Mouse (Mus musculus): ENCODE data around the gene Slc19a1. TPM values are rescaled to one million over a fixed set of nuclear protein-coding genes. Genes with fewer than 3 reads are reported as not detected.
A peak's percentile ranks its signal among the peaks of the same experiment; 100 is the strongest.

Gene Slc19a1
- polyA plus RNA-seq, 1 experiment from 2014 or later: 32.7 TPM

- H3K36me3 ChIP-seq: peaks cover 98% of the 10 kb centered on the region
These were observed 16.2 kb downstream of the Slc19a1 start for GRCm38 (mm10) chr10:77048196-77048595.

GRCm38 (mm10) chr10:77048606-77049005 lies 16.6 kb downstream of the Slc19a1 start:
- DNase-seq (ENCODE audit: low spot score): no peak
- Histone ChIP-seq H3K4me1 (replicated peaks) (peaks cover 18% of the 10 kb centered on the region), H3K27ac (no peak overlapping the region), H3K27me3 (ENCODE audit: insufficient read depth, poor library complexity, severe bottlenecking) (no peaks in the 10 kb centered on the region), H3K36me3 (peaks cover 98% of the 10 kb centered on the region), H3K9me3 (no peaks in the 10 kb centered on the region), H3K4me3 (no peak overlapping the region)
- 93% methylated on average over 3 of the region's 3 CpGs for WGBS

More at GRCm38 (mm10) chr10:77048196-77048595, 16.2 kb downstream of the Slc19a1 start:
- WGBS: 75% methylated on average over 4 of the region's 4 CpGs
- no peak for DNase-seq (ENCODE audit: low spot score)
- Histone ChIP-seq H3K4me3 (no peak overlapping the region), H3K27me3 (ENCODE audit: insufficient read depth, poor library complexity, severe bottlenecking) (no peaks in the 10 kb centered on the region), H3K4me1 (replicated peaks) (peaks cover 14% of the 10 kb centered on the region), H3K27ac (no peak overlapping the region), H3K9me3 (no peaks in the 10 kb centered on the region)

- Histone ChIP-seq H3K36me3 (peaks cover 86% of the 10 kb centered on the region), H3K4me1 (replicated peaks) (peaks cover 22% of the 10 kb centered on the region), H3K27me3 (ENCODE audit: insufficient read depth, poor library complexity, severe bottlenecking) (no peaks in the 10 kb centered on the region), H3K9me3 (no peaks in the 10 kb centered on the region), H3K4me3 (no peak overlapping the region), H3K27ac (no peak overlapping the region)
- no peak for DNase-seq (ENCODE audit: low spot score)
- 87% methylated on average over 10 of the region's 10 CpGs for WGBS
These were observed 24.7 kb downstream of the Slc19a1 start for GRCm38 (mm10) chr10:77056768-77057167.

- no peaks in the 10 kb centered on the region for H3K9me3 ChIP-seq
- no peaks in the 10 kb centered on the region for H3K27me3 ChIP-seq (ENCODE audit: insufficient read depth, poor library complexity, severe bottlenecking)
- H3K4me1 ChIP-seq (replicated peaks): peaks cover 5% of the 10 kb centered on the region; the same call in 1 of the 2 replicates
- DNase-seq (ENCODE audit: low spot score): no peak
- H3K27ac ChIP-seq: no peak overlapping the region
- WGBS: 73% methylated on average over 3 of the region's 3 CpGs
- H3K4me3 ChIP-seq: no peak overlapping the region
- H3K36me3 ChIP-seq: peaks cover 73% of the 10 kb centered on the region
These were observed 29.4 kb downstream of the Slc19a1 start for GRCm38 (mm10) chr10:77061426-77061825.

GRCm38 (mm10) chr10:77062393-77063010 lies 30.5 kb downstream of the Slc19a1 start:
- WGBS: 81% methylated on average over 11 of the region's 11 CpGs
- H3K9me3 ChIP-seq: no peaks in the 10 kb centered on the region
- H3K4me1 ChIP-seq (replicated peaks): peaks cover 5% of the 10 kb centered on the region; the same call in 1 of the 2 replicates
- H3K4me3 ChIP-seq: no peak overlapping the region
- DNase-seq (ENCODE audit: low spot score): no peak
- H3K36me3 ChIP-seq: peaks cover 73% of the 10 kb centered on the region
- H3K27ac ChIP-seq: no peak overlapping the region
- H3K27me3 ChIP-seq (ENCODE audit: insufficient read depth, poor library complexity, severe bottlenecking): no peaks in the 10 kb centered on the region

- no peak overlapping the region for H3K27ac ChIP-seq
- DNase-seq (ENCODE audit: low spot score): no peak
- peaks cover 74% of the 10 kb centered on the region for H3K36me3 ChIP-seq
- peaks cover 5% of the 10 kb centered on the region; the same call in 1 of the 2 replicates for H3K4me1 ChIP-seq (replicated peaks)
- H3K9me3 ChIP-seq: no peaks in the 10 kb centered on the region
- H3K4me3 ChIP-seq: no peak overlapping the region
- 86% methylated on average over 3 of the region's 3 CpGs for WGBS
- H3K27me3 ChIP-seq (ENCODE audit: insufficient read depth, poor library complexity, severe bottlenecking): no peaks in the 10 kb centered on the region
These were observed 32.2 kb downstream of the Slc19a1 start for GRCm38 (mm10) chr10:77064239-77064638.

- no peak for DNase-seq (ENCODE audit: low spot score)
- H3K27ac ChIP-seq: no peak overlapping the region
- no peaks in the 10 kb centered on the region for H3K27me3 ChIP-seq (ENCODE audit: insufficient read depth, poor library complexity, severe bottlenecking)
- no peak overlapping the region for H3K4me3 ChIP-seq
- no peaks in the 10 kb centered on the region for H3K9me3 ChIP-seq
- H3K4me1 ChIP-seq (replicated peaks): peaks cover 5% of the 10 kb centered on the region; the same call in 1 of the 2 replicates
- H3K36me3 ChIP-seq: peaks cover 74% of the 10 kb centered on the region
These were observed 32.6 kb downstream of the Slc19a1 start for GRCm38 (mm10) chr10:77064659-77065058.

GRCm38 (mm10) chr10:77068469-77068868 lies 36.4 kb downstream of the Slc19a1 start:
- Histone ChIP-seq H3K9me3 (no peaks in the 10 kb centered on the region), H3K27me3 (ENCODE audit: insufficient read depth, poor library complexity, severe bottlenecking) (no peaks in the 10 kb centered on the region), H3K4me1 (replicated peaks) (no peaks in the 10 kb centered on the region), H3K27ac (no peak overlapping the region), H3K36me3 (peaks cover 93% of the 10 kb centered on the region), H3K4me3 (no peak overlapping the region)
- WGBS: 95% methylated on average over 7 of the region's 7 CpGs
- DNase-seq (ENCODE audit: low spot score): no peak

GRCm38 (mm10) chr10:77070072-77070471 lies 38.0 kb downstream of the Slc19a1 start:
- WGBS: 50% methylated on average over 4 of the region's 4 CpGs
- no peak overlapping the region for H3K27ac ChIP-seq
- H3K4me3 ChIP-seq: no peak overlapping the region
- H3K4me1 ChIP-seq (replicated peaks): no peaks in the 10 kb centered on the region
- H3K36me3 ChIP-seq: peaks cover 92% of the 10 kb centered on the region
- DNase-seq (ENCODE audit: low spot score): peak; percentile 68
- no peaks in the 10 kb centered on the region for H3K27me3 ChIP-seq (ENCODE audit: insufficient read depth, poor library complexity, severe bottlenecking)
- no peaks in the 10 kb centered on the region for H3K9me3 ChIP-seq

- H3K27me3 ChIP-seq (ENCODE audit: insufficient read depth, poor library complexity, severe bottlenecking): no peaks in the 10 kb centered on the region
- WGBS: 97% methylated on average over 4 of the region's 4 CpGs
- H3K4me3 ChIP-seq: no peak overlapping the region
- no peaks in the 10 kb centered on the region for H3K9me3 ChIP-seq
- peaks cover 95% of the 10 kb centered on the region for H3K36me3 ChIP-seq
- H3K27ac ChIP-seq: no peak overlapping the region
- no peaks in the 10 kb centered on the region for H3K4me1 ChIP-seq (replicated peaks)
- DNase-seq (ENCODE audit: low spot score): no peak
These were observed 42.4 kb downstream of the Slc19a1 start for GRCm38 (mm10) chr10:77074276-77074974.

GRCm38 (mm10) chr10:77078456-77078855 lies 46.4 kb downstream of the Slc19a1 start:
- no peak for DNase-seq (ENCODE audit: low spot score)
- H3K36me3 ChIP-seq: peaks cover 73% of the 10 kb centered on the region
- whole genome bisulfite sequencing: 97% methylated on average over 4 of the region's 4 CpGs

GRCm38 (mm10) chr10:77078961-77079360 lies 46.9 kb downstream of the Slc19a1 start:
- Histone ChIP-seq H3K27ac (no peak overlapping the region), H3K27me3 (ENCODE audit: insufficient read depth, poor library complexity, severe bottlenecking) (no peaks in the 10 kb centered on the region), H3K4me3 (no peak overlapping the region), H3K4me1 (replicated peaks) (0 out of 2 replicates have a peak, but pooled peaks cover 7% of the 10 kb centered on the region), H3K9me3 (no peaks in the 10 kb centered on the region), H3K36me3 (peaks cover 71% of the 10 kb centered on the region)
- WGBS: 87% methylated on average over 8 of the region's 8 CpGs
- no peak for DNase-seq (ENCODE audit: low spot score)

More at GRCm38 (mm10) chr10:77078456-77078855, 46.4 kb downstream of the Slc19a1 start:
- Histone ChIP-seq H3K27me3 (ENCODE audit: insufficient read depth, poor library complexity, severe bottlenecking) (no peaks in the 10 kb centered on the region), H3K27ac (no peak overlapping the region), H3K4me1 (replicated peaks) (0 out of 2 replicates have a peak, but pooled peaks cover 7% of the 10 kb centered on the region), H3K9me3 (no peaks in the 10 kb centered on the region), H3K4me3 (no peak overlapping the region)

GRCm38 (mm10) chr10:77082453-77082852 lies 50.4 kb downstream of the Slc19a1 start:
- H3K36me3 ChIP-seq: peaks cover 73% of the 10 kb centered on the region

More at GRCm38 (mm10) chr10:77082453-77082852, 50.4 kb downstream of the Slc19a1 start:
- no peak overlapping the region for H3K27ac ChIP-seq
- H3K9me3 ChIP-seq: no peaks in the 10 kb centered on the region
- 0 out of 2 replicates have a peak, but pooled peaks cover 7% of the 10 kb centered on the region for H3K4me1 ChIP-seq (replicated peaks)
- DNase-seq (ENCODE audit: low spot score): peak; percentile 73
- WGBS: 31% methylated on average over 3 of the region's 3 CpGs
- H3K4me3 ChIP-seq: no peak overlapping the region
- no peaks in the 10 kb centered on the region for H3K27me3 ChIP-seq (ENCODE audit: insufficient read depth, poor library complexity, severe bottlenecking)

Data from hindbrain, embryonic 10.5 days (tissue).